Mouse (Mus musculus) bone marrow, adult 2 months (tissue): ENCODE data around the gene Pid1.

ENCODE experiments used
- CTCF ChIP-seq: fragments of 200-500 bp; IDR thresholded peaks from 2 replicates; pipeline ENCODE4 v1.5.1; 2011; ENCODE audit warnings: low read length, control low read depth; ENCODE audit not compliant: control insufficient read depth, insufficient read depth
- POLR2A ChIP-seq: fragments of 200-500 bp; IDR thresholded peaks from 2 replicates; pipeline ENCODE4 v1.6.1; 2011; ENCODE audit warnings: low read depth, mild to moderate bottlenecking, control low read depth, low read length, borderline replicate concordance; ENCODE audit not compliant: control insufficient read depth

DNA sequence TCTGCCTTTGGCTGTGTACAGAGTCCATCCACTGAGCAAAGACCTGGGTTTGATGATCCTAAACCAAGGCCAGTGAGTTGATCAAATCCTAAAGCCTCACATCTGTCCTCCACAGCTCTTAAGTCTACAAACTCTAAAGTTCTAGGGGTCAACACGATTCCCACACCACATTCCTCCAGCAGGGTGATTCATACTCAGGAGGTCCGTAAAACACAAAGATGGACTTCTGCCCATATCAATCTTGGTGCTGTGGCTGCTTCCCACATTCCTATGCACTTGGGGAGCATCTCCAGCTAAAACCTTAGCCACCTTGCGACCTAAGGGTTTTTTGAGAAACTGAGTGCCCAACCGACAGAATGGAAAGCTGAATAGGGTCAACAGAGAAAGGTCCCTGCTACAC is 27.0 kb upstream of the Pid1 start:
- no peak for TF ChIP-seq CTCF
- TF ChIP-seq POLR2A: no peak
